10 mouse cellular contexts compared by ENCODE assay signal in the genomic region with DNA sequence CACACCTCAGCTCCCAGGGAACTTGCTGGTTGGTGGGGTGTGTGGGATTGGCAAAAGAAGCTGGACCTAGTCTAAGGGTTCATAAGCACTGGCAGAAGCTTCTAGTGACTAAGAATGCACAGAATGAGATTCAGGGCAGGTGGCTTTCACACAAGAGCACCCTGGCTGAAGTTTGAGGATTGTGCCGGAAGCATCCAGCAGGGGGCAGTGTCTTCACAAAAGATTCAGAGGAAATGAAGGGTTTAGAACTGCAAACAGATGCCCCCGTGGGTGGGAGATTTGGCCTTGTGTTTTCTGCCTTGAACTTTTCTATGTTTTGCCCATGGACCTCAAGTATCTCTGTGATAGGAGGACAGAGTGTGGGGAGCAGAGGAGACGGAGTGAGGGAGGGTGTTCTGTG. TPM values are rescaled to one million over a fixed set of nuclear protein-coding genes. Genes with fewer than 3 reads are reported as not detected.
DNase-seq lines count a peak whose midpoint lies in the region; ATAC-seq and TF ChIP-seq lines count a peak whose summit lies in the region.
"Had no signal": no experiment of that assay in that cellular context is flagged by ENCODE, and none has a peak within 500 bp of the region (broad histone marks: within the 10 kb centered on the region; RNA-seq: fewer than 3 reads in every experiment).

No protein-coding gene starts in this region.

- H3K27me3 ChIP-seq in spleen, adult 2 months (ENCODE audit: control insufficient read depth, insufficient read depth, low read length), result no peaks in the 10 kb centered on the region
- H3K27me3 ChIP-seq: neural tube, embryonic 12.5 days had no signal

- no peak for ATAC-seq in CD4-positive, CD25-positive, alpha-beta regulatory T cell, adult 4 months
- peak; percentile 54; the same call in 1 of the 2 replicates for ATAC-seq in common myeloid progenitor, adult 5-6 weeks (replicated peaks; ENCODE audit: low read depth, poor library complexity, severe bottlenecking)

- H3K4me1 ChIP-seq in spleen, adult 2 months (ENCODE audit: control insufficient read depth, insufficient read depth, insufficient read length), result no peaks in the 10 kb centered on the region
- H3K4me1 ChIP-seq: heart, embryonic 15.5 days; neural tube, embryonic 12.5 days had no signal

- no peak for TF ChIP-seq POLR2A in spleen, adult 2 months (IDR thresholded peaks at IDR 0.05; ENCODE audit: low read depth, low read length)

- no peak overlapping the region for H3K4me3 ChIP-seq in spleen, adult 2 months (ENCODE audit: extremely low read depth, insufficient read depth, insufficient read length)
- H3K4me3 ChIP-seq: heart, embryonic 15.5 days; neural tube, embryonic 12.5 days had no signal

- peak; percentile 66; the same call in 1 of the 2 replicates for TF ChIP-seq CTCF in spleen, adult 2 months (IDR thresholded peaks at IDR 0.05; ENCODE audit: extremely low read depth, insufficient read depth, insufficient read length, insufficient replicate concordance)

- no peaks in the 10 kb centered on the region for H3K36me3 ChIP-seq in spleen, adult 2 months (ENCODE audit: control insufficient read depth, insufficient read depth, low read length)
- H3K36me3 ChIP-seq: heart, embryonic 15.5 days; neural tube, embryonic 12.5 days had no signal

- H3K27ac ChIP-seq in spleen, adult 2 months (ENCODE audit: insufficient read depth, low read length), result no peak overlapping the region
- H3K27ac ChIP-seq: heart, embryonic 15.5 days; neural tube, embryonic 12.5 days had no signal

- WGBS in spleen, adult 2 months, result 23% methylated on average over 3 of the region's 3 CpGs

- DNase-seq in CD4-positive, CD25-positive, alpha-beta regulatory T cell, adult 2 months (ENCODE audit: low read depth, low spot score), result peak; percentile 59
- peak; percentile 33 for DNase-seq in urinary bladder, postnatal 25 days (ENCODE audit: low spot score)
- no peak for DNase-seq in urinary bladder, adult 2 months (ENCODE audit: low spot score)
- DNase-seq in kidney, postnatal 10 days, result peak; percentile 48
- peak; percentile 65 for DNase-seq in lung, postnatal 10 days
- DNase-seq in spleen, adult 2 months (ENCODE audit: low read depth in 1 of 2, low spot score in 2 of 2), result peak in 1 of 2 experiments; percentile 18

RNA-seq across cellular contexts. Expression of a gene that starts 5.5 kb away (rescaled TPM):
- polyA plus RNA-seq in CD4-positive, CD25-positive, alpha-beta regulatory T cell, adult 4 months (2017; shearing (Covaris generic)), result not detected
- not detected in 2 replicates for polyA plus RNA-seq in urinary bladder, adult 2 months (2012; rRNA removed)
- not detected in 2 replicates for total RNA-seq in common myeloid progenitor, adult 5-6 weeks (2017)
- polyA plus RNA-seq in spleen, adult 2 months (2012; rRNA removed), result not detected in 2 replicates
- polyA plus RNA-seq: heart, embryonic 15.5 days; neural tube, embryonic 12.5 days had no signal

RNA-seq across cellular contexts. Expression of a gene that starts 25.5 kb away (rescaled TPM):
- not detected for polyA plus RNA-seq in CD4-positive, CD25-positive, alpha-beta regulatory T cell, adult 4 months (2017; shearing (Covaris generic))
- polyA plus RNA-seq in urinary bladder, adult 2 months (2012; rRNA removed), result not detected in 2 replicates
- total RNA-seq in common myeloid progenitor, adult 5-6 weeks (2017), result not detected in 2 replicates
- polyA plus RNA-seq in spleen, adult 2 months (2012; rRNA removed), result 0.16 and 0.68 TPM in 2 replicates
- polyA plus RNA-seq: heart, embryonic 15.5 days; neural tube, embryonic 12.5 days had no signal

RNA-seq across cellular contexts. Expression of a gene that starts 31.2 kb away (rescaled TPM):
- not detected for polyA plus RNA-seq in CD4-positive, CD25-positive, alpha-beta regulatory T cell, adult 4 months (2017; shearing (Covaris generic))
- polyA plus RNA-seq in urinary bladder, adult 2 months (2012; rRNA removed), result 0.11 TPM in 1 of 2 replicates, not detected in the other
- total RNA-seq in common myeloid progenitor, adult 5-6 weeks (2017), result not detected in 2 replicates
- not detected in 2 replicates for polyA plus RNA-seq in spleen, adult 2 months (2012; rRNA removed)
- polyA plus RNA-seq: heart, embryonic 15.5 days; neural tube, embryonic 12.5 days had no signal

RNA-seq across cellular contexts. Expression of a gene that starts 43.3 kb away (rescaled TPM):
- polyA plus RNA-seq in CD4-positive, CD25-positive, alpha-beta regulatory T cell, adult 4 months (2017; shearing (Covaris generic)), result not detected
- polyA plus RNA-seq in urinary bladder, adult 2 months (2012; rRNA removed), result 0.07 TPM in 1 of 2 replicates, not detected in the other
- total RNA-seq in common myeloid progenitor, adult 5-6 weeks (2017), result not detected in 2 replicates
- polyA plus RNA-seq in spleen, adult 2 months (2012; rRNA removed), result not detected in 2 replicates
- polyA plus RNA-seq: heart, embryonic 15.5 days; neural tube, embryonic 12.5 days had no signal
